8 mouse cellular contexts compared by ENCODE assay signal in the genomic region with DNA sequence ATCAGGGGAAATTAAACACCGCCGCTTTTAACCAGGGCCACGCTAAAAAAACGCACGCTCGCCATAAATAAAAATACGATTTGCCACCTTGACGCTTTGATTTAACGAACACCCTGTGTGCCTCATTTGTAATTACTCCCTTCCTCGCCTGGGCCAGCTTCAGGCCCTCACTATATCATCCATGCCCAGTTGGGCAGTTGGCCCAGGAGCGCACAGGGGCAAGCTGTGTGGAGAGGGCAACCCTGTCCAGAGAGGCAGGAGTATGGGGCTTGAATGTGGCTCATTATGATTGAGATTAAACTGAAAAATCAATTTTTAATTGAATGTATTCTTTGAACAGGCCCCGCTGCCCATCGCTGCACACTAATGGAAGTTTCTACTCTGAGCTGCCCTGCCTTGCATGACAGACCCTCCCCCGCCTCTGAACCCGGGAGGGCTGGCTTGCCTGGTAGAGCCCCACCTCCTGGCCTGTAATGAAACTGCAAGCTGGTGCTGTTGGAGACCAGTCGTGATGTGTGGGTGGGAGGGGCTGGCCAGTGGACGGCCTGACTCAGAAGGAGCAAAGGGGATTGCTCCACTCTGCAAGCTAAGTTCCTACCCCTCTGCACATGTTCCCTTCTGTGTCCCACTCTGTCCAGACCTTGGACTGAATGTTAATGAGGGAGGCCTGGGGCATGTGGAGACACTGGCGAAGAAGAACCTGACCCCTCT. TPM values are rescaled to one million over a fixed set of nuclear protein-coding genes. Genes with fewer than 3 reads are reported as not detected.
DNase-seq lines count a peak whose midpoint lies in the region; TF ChIP-seq lines count a peak whose summit lies in the region.

No protein-coding gene starts in this region.

- no peak overlapping the region for H3K27ac ChIP-seq in gastrocnemius, adult 2 months
- H3K27ac ChIP-seq in liver, adult 2 months (replicated peaks; ENCODE audit: insufficient read depth, low read depth, low read length): no peak overlapping the region

- no peaks in the 10 kb centered on the region for H3K36me3 ChIP-seq in liver, adult 2 months (ENCODE audit: control insufficient read depth, insufficient read depth, low read length)
- H3K36me3 ChIP-seq in splenic B cell, adult 2 months (ENCODE audit: control insufficient read depth, insufficient read depth, low read length, poor library complexity, severe bottlenecking): no peaks in the 10 kb centered on the region

- no peak for TF ChIP-seq POLR2A in liver, adult 2 months (IDR thresholded peaks at IDR 0.05; ENCODE audit: extremely low read depth, insufficient read depth, low read length)

- TF ChIP-seq CTCF in gastrocnemius, adult 2 months (IDR thresholded peaks at IDR 0.05): peak; percentile 56
- peak; percentile 36 for TF ChIP-seq CTCF in liver, adult 2 months (IDR thresholded peaks at IDR 0.05; ENCODE audit: low read depth, low read length)

- no peaks in the 10 kb centered on the region for H3K27me3 ChIP-seq in liver, adult 2 months (ENCODE audit: control insufficient read depth, insufficient read depth, low read length)
- no peaks in the 10 kb centered on the region for H3K27me3 ChIP-seq in splenic B cell, adult 2 months (ENCODE audit: control insufficient read depth, insufficient read depth, low read length, poor library complexity, severe bottlenecking)

- H3K79me2 ChIP-seq in liver, adult 2 months (ENCODE audit: control insufficient read depth, insufficient read depth, low read length): no peaks in the 10 kb centered on the region

- H3K4me3 ChIP-seq in gastrocnemius, adult 2 months: no peak overlapping the region
- H3K4me3 ChIP-seq in liver, adult 2 months (ENCODE audit: insufficient read depth, low read depth, low read length): no peak overlapping the region

- 44% methylated on average over 18 of the region's 18 CpGs for WGBS in liver, adult 2 months

- peak; percentile 60 for DNase-seq in heart, postnatal 4 days
- DNase-seq in heart, adult 8-10 months (ENCODE audit: low spot score): no peak
- DNase-seq in 416B (ENCODE audit: low read depth): peak; percentile 8
- DNase-seq in Muller cell, postnatal 12 days (ENCODE audit: inconsistent ontology term): peak; percentile 47
- peak; percentile 52 for DNase-seq in gastrocnemius, adult 2 months
- DNase-seq in liver, adult 2 months (ENCODE audit: extremely low read depth, low read depth, low spot score): no peak
- DNase-seq in splenic B cell, adult 2 months (ENCODE audit: low read depth, low spot score): peak; percentile 19
- DNase-seq in layer of hippocampus, adult 8-10 months (ENCODE audit: low spot score in 2 of 2): no peak

- H3K4me1 ChIP-seq in liver, adult 2 months (ENCODE audit: control insufficient read depth, insufficient read depth, low read length): no peaks in the 10 kb centered on the region

- no peak overlapping the region for H3K9ac ChIP-seq in liver, adult 2 months (ENCODE audit: low read depth, low read length)

- intact Hi-C loops in gastrocnemius, adult 2 months (cut with DNase I): no loop called here

RNA-seq across cellular contexts. Expression of gene Engase, which starts 57.9 kb away (rescaled TPM):
- 1 to 10 TPM; 4.0 to 5.8 TPM for total RNA-seq in heart, postnatal 4 days (2021)
- 1 to 10 TPM; 5.2 to 7.2 (median 6.6) TPM for total RNA-seq in heart, adult 8-10 months (2022)
- total RNA-seq in gastrocnemius, adult 2 months (2021): 1 to 10 TPM; 4.3 to 6.2 TPM
- 3.0 and 3.6 TPM in 2 replicates for total RNA-seq in liver, adult 2 months (2014; rRNA removed)
- polyA plus RNA-seq in liver, adult 2 months (2012; rRNA removed): 8.1 and 8.3 TPM in 2 replicates
- 10 to 100 TPM; 14.9 to 22.3 (median 19.0) TPM for total RNA-seq in layer of hippocampus, adult 8-10 months (2022)

Comparison
In these comparisons a context has a peak if more than half of its experiments do, and no peak if none do; other contexts are left out.
1. DNase-seq: peak in heart, postnatal 4 days (single experiment), 416B (single experiment), Muller cell, postnatal 12 days (single experiment), gastrocnemius, adult 2 months (single experiment) and splenic B cell, adult 2 months (single experiment); none in heart, adult 8-10 months (single experiment), liver, adult 2 months (single experiment) and layer of hippocampus, adult 8-10 months (0 of 2).